Mouse (Mus musculus) hindbrain, embryonic 10.5 days (tissue): ENCODE data around the gene Slc22a22. TPM values are rescaled to one million over a fixed set of nuclear protein-coding genes. Genes with fewer than 3 reads are reported as not detected.

ENCODE experiments used
- DNase-seq: peaks from one replicate; pipeline ENCODE4 v3.0.0-alpha.2; 2017; ENCODE audit warnings: low spot score
- H3K27ac ChIP-seq: fragments of 300-500 bp; sonication (generic); 2 replicates; pipeline ENCODE4 v1.5.1; 2016; ENCODE audit warnings: mild to moderate bottlenecking, moderate library complexity
- H3K27me3 ChIP-seq: fragments of 300-500 bp; sonication (generic); 2 replicates; pipeline ENCODE4 v1.6.1; 2016; ENCODE audit warnings: mild to moderate bottlenecking; ENCODE audit not compliant: poor library complexity, insufficient read depth, severe bottlenecking
- H3K36me3 ChIP-seq: fragments of 300-500 bp; sonication (generic); 2 replicates; pipeline ENCODE4 v1.6.1; 2016; ENCODE audit warnings: mild to moderate bottlenecking, moderate library complexity
- H3K4me1 ChIP-seq: fragments of 300-500 bp; sonication (generic); replicated peaks from 2 replicates; pipeline ENCODE4 v1.6.1; 2016; ENCODE audit warnings: mild to moderate bottlenecking
- H3K4me3 ChIP-seq: fragments of 300-500 bp; sonication (generic); 2 replicates; pipeline ENCODE4 v1.5.1; 2016; ENCODE audit warnings: mild to moderate bottlenecking, moderate library complexity
- H3K9me3 ChIP-seq: fragments of 300-500 bp; sonication (generic); 2 replicates; pipeline ENCODE4 v1.6.1; 2016; ENCODE audit warnings: mild to moderate bottlenecking, moderate library complexity
- WGBS: fragments of 180-500 bp; shearing (Covaris S2); methylation state at CpG from one replicate; pipeline ENCODE4 v1.1.7; 2016; 5-methylcytosine and 5-hydroxymethylcytosine counted together
- polyA plus RNA-seq: library from polyadenylated mRNA; unstranded; fragments of >200 nt; fragmentation: Nextera tagmentation; extraction: Ambion mirVana; gene quantifications from 2 replicates; pipeline ENCODE4 v1.2.1, GENCODE M21; 2016

Gene Slc22a22
- polyA plus RNA-seq, 1 experiment from 2014 or later, result not detected

DNA sequence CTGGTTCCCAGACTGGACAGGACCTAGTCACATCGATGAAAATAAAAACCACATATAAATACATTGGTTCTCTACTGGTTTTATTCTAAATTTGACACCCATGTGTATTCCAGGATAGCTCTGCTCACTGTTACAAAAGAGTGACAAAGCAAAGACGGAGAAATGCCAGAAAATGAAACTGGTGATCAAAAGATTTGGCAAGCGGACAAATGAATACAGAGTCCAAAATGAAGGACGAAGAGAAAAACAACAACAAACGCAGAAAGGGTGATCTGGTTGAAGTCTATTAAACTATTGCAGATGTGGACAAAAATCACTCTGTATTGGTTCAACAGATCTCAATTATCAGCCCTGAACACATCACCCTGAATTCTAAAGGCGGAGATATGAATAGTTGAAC lies 12.4 kb downstream of the Slc22a22 start:
- H3K4me1 ChIP-seq, result no peaks in the 10 kb centered on the region
- DNase-seq, result no peak
- 88% methylated on average over 6 of the region's 6 CpGs for WGBS
- H3K9me3 ChIP-seq, result no peaks in the 10 kb centered on the region
- H3K27ac ChIP-seq, result no peak overlapping the region
- H3K4me3 ChIP-seq, result no peak overlapping the region
- H3K36me3 ChIP-seq, result no peaks in the 10 kb centered on the region
- H3K27me3 ChIP-seq, result no peaks in the 10 kb centered on the region

DNA sequence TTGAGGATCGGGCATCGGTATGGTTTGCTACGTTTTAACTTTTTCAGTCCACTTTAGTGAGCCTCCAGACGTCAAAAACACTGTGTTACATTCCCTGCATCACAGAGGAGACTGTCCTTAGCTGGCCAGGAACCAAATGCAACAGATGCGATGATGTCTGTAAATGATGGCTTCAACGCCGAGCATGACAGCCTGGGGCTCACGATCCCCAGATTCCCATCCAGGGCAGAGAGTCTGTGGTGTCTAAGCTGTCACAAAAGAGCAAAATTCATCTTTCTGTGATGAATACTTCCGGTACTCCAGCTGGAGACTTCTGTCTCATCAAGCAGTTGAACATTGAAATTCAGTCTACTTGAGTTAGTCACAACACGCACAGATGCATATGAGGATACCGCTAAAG lies 13.4 kb downstream of the Slc22a22 start:
- no peaks in the 10 kb centered on the region for H3K4me1 ChIP-seq
- 93% methylated on average over 11 of the region's 11 CpGs for WGBS
- H3K9me3 ChIP-seq, result no peaks in the 10 kb centered on the region
- no peak for DNase-seq
- no peaks in the 10 kb centered on the region for H3K27me3 ChIP-seq
- H3K4me3 ChIP-seq, result no peak overlapping the region
- H3K36me3 ChIP-seq, result no peaks in the 10 kb centered on the region
- no peak overlapping the region for H3K27ac ChIP-seq

DNA sequence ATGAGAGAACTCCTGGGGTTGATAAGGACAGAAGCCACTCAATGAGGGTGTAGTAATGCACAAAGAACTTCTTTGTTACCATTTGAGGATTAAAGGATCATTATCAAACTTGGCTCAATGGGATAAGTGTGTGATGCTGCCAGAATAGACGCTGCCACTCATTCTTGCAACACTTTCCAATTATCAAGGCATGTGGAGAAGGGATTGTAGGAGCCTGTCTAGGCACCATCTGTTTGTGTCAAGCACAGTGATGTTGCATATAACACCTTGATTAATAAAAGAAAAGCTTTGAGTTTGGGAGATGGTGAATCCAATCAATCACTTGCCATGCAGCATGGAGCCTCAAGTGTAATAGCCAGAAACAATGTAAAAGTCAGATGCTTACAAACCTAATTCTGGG lies 16.1 kb downstream of the Slc22a22 start:
- H3K9me3 ChIP-seq, result no peaks in the 10 kb centered on the region
- H3K27ac ChIP-seq, result no peak overlapping the region
- H3K27me3 ChIP-seq, result no peaks in the 10 kb centered on the region
- no peak for DNase-seq
- no peaks in the 10 kb centered on the region for H3K4me1 ChIP-seq
- H3K36me3 ChIP-seq, result no peaks in the 10 kb centered on the region
- 67% methylated on average over 1 of the region's 1 CpGs for WGBS
- H3K4me3 ChIP-seq, result no peak overlapping the region

DNA sequence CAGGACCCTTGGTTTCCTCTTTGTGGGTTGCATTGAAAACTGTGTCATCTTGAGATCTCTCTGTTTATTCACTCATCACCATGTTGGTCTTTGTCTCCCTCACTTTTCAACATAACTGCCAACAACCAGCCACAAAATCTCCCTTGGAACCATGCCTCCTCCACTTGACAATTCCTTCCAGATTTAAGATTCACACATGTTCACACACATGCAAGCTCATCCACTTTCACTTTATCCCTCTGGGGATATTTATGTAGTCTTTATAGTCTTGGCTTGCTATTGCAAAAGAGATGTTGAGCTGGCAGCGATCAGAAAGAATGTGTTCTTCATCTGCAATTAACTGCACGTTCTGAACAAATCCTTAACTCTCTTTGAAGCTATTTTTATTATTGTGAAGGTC lies 20.1 kb downstream of the Slc22a22 start:
- Histone ChIP-seq H3K4me1 (no peaks in the 10 kb centered on the region), H3K27me3 (no peaks in the 10 kb centered on the region), H3K9me3 (no peaks in the 10 kb centered on the region), H3K27ac (no peak overlapping the region), H3K4me3 (no peak overlapping the region), H3K36me3 (no peaks in the 10 kb centered on the region)
- 78% methylated on average over 2 of the region's 2 CpGs for WGBS
- no peak for DNase-seq

DNA sequence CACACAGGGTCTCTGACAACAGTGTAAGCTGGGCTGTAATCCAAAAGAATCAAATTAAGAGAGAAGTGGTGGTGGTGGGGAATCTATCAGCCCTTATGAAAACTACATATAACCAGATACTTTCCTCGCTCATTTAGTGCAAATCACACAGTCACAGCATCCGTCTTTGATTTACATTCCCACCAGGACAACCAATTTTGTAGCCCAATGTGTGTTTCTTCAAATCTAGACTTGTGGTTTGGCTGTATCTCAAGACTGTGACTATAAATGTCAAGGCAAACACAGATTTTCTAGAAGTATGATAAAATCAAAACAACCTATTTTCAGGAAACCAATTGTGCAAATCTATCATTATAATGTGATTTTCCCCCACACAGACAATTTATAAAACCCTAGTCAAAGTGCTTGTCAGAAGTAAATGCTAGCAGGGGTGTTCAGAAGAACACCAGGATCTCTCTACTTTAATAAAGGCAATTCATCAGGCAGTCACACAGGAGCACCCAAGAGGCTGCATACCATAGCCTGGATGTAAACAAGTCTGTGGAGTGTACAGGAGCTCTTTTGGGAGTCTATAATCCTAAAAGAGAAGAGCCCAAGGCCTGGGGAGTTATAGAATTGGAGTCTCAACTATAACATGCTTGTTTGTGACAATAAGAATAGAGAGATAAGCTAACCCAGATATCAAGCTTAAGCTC lies 42.6 kb downstream of the Slc22a22 start:
- no peak overlapping the region for H3K4me3 ChIP-seq
- no peak for DNase-seq
- H3K27ac ChIP-seq, result no peak overlapping the region
- H3K4me1 ChIP-seq, result no peaks in the 10 kb centered on the region
- 83% methylated on average over 2 of the region's 2 CpGs for WGBS
- no peaks in the 10 kb centered on the region for H3K9me3 ChIP-seq
- H3K27me3 ChIP-seq, result no peaks in the 10 kb centered on the region
- no peaks in the 10 kb centered on the region for H3K36me3 ChIP-seq

DNA sequence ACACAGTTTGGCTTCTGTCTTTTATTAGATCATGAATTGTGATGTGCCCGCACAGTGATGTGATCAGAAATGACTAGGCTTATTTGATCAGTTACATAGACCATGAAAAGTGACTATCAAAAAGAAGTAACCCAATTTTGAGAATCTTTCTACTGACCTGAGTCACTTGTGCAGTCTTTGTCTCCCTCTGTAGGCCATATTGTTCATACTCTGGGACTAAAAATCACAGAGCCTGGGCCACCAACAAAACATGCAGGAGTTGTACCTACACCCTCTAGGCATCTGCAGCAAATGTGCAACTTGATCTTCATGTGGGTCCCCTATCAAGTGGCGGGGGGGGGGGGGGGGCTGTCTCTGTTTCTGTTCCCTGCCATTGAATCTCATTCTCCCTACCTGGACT lies 68.9 kb downstream of the Slc22a22 start:
- WGBS, result 54% methylated on average over 2 of the region's 2 CpGs
- Histone ChIP-seq H3K4me1 (no peaks in the 10 kb centered on the region), H3K4me3 (no peak overlapping the region), H3K9me3 (no peaks in the 10 kb centered on the region), H3K27ac (no peak overlapping the region), H3K36me3 (no peaks in the 10 kb centered on the region), H3K27me3 (no peaks in the 10 kb centered on the region)
- DNase-seq, result peak; percentile 5

DNA sequence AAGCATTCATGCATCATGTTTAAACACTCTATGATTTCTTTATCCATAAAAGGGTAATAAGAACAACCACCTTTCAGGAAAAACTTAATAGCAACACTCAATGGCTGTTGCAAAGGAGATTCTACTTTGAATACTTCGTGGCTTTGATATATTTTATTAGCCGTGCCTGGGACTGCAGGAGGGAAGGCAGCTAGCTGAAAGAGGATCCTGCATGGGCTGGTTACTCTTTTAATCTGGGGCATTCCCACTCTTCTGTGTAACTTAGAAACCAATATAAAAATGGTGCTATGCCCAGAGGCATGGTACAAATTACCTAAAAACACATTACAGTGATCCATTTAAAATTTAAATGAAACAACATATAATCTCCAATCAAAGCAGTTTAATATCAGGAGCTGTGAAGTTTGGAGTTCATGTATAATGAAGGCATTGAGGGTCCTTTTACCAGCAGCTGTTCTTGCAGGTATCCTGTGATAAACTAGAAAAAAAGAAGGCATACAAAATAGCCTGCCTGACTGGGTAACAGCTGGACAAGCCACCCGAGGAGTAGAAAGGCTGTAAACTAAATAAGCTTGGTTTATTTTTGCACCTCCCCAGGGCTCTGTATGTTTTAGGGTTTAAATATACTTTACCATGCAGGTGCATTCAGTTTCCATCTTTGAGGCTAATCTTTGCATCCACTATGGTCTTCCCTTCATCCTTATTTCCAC lies 78.8 kb downstream of the Slc22a22 start:
- Histone ChIP-seq H3K27me3 (no peaks in the 10 kb centered on the region), H3K9me3 (no peaks in the 10 kb centered on the region), H3K4me3 (no peak overlapping the region), H3K27ac (no peak overlapping the region), H3K36me3 (no peaks in the 10 kb centered on the region), H3K4me1 (no peaks in the 10 kb centered on the region; the same call in 1 of the 2 replicates)
- WGBS, result 65% methylated on average over 3 of the region's 3 CpGs
- DNase-seq, result no peak

DNA sequence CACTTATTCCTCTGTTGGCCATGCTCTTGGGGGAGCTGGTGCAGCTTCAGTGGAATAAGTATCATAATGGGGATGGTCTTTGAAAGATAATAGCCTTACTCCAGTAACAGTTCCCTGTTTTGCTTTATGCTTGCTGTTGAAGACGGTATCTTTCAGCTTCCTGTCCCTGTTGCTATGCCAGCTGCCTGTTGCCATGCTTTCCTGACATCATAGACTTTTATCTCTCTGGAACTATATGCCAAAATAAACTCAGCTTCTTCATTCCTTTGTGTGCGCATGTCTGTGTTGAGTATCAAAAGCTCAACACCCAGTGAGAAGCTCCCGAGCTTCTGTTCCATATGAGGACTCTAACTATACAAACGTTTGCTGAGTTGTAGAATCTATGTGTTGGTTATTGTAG lies 83.4 kb downstream of the Slc22a22 start:
- Histone ChIP-seq H3K27me3 (no peaks in the 10 kb centered on the region), H3K9me3 (no peaks in the 10 kb centered on the region), H3K4me3 (no peak overlapping the region), H3K4me1 (no peaks in the 10 kb centered on the region; the same call in 1 of the 2 replicates), H3K36me3 (no peaks in the 10 kb centered on the region), H3K27ac (no peak overlapping the region)
- no peak for DNase-seq
- WGBS, result 88% methylated on average over 4 of the region's 4 CpGs

DNA sequence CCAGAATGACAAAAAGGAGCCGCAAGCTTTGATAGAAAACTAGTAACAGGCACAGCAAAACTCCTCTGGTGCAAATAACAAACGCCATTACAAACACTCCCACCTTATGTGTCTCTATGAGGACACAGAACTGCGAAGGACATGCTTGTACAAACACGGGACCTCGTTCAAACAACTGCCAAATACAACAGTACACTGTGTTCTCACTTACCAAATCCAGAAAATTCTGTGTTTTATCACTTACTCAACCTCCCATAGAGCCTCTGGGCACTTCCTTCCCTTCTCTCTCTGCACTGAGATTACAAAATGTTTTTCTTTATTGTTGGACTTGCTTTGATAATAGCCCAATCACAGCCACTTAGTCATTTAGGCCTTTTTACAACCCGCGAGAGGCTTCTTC lies 97.0 kb downstream of the Slc22a22 start:
- Histone ChIP-seq H3K27me3 (no peaks in the 10 kb centered on the region), H3K27ac (no peak overlapping the region), H3K36me3 (no peaks in the 10 kb centered on the region), H3K4me3 (no peak overlapping the region), H3K9me3 (no peaks in the 10 kb centered on the region), H3K4me1 (no peaks in the 10 kb centered on the region)
- DNase-seq, result no peak
- 89% methylated on average over 7 of the region's 7 CpGs for WGBS

DNA sequence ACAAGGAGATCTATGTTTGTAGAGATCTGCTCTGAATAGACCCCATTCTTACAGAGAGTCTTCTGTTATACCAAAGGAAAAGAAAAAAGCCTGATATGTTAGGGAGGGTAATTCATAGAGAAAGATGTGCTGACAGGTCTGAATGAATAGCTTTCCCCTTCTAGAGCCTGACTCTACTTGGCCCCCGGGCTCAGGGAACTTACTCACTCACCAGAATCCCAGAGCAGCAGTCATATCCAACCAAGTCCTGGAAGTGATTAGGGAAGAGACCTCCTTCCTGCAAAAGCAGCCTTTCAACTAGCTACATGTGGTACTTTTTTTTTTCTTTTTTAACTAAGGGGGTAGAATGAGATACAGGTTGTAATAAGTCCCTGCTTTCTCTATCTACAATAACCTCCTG lies 111.0 kb downstream of the Slc22a22 start:
- no peak overlapping the region for H3K27ac ChIP-seq
- no peaks in the 10 kb centered on the region for H3K4me1 ChIP-seq
- no peaks in the 10 kb centered on the region for H3K9me3 ChIP-seq
- DNase-seq, result no peak
- H3K36me3 ChIP-seq, result no peaks in the 10 kb centered on the region
- H3K27me3 ChIP-seq, result no peaks in the 10 kb centered on the region
- 49% methylated on average over 1 of the region's 1 CpGs for WGBS
- no peak overlapping the region for H3K4me3 ChIP-seq

DNA sequence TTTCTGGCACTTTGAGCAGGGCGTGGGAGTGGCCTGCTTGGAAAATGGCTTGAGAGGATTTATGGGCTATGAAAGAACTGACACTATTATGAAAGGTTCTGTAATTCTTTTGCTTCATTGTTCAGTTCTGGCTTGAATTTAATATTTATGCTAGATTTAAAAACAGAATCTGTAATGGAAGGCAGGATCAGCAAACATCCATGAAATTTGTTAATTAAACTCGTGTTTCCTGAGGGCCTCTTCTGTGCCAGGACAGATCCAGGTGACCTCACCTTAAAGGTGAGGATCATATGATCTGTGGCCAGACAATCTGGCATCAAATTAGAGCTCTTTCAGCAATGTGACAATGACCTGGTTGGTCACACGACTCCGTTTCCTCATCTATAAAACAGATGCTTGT lies 122.1 kb downstream of the Slc22a22 start:
- H3K4me3 ChIP-seq, result no peak overlapping the region
- H3K27me3 ChIP-seq, result no peaks in the 10 kb centered on the region
- no peak overlapping the region for H3K27ac ChIP-seq
- H3K9me3 ChIP-seq, result no peaks in the 10 kb centered on the region
- H3K36me3 ChIP-seq, result no peaks in the 10 kb centered on the region
- 89% methylated on average over 4 of the region's 4 CpGs for WGBS
- DNase-seq, result no peak
- H3K4me1 ChIP-seq, result no peaks in the 10 kb centered on the region

DNA sequence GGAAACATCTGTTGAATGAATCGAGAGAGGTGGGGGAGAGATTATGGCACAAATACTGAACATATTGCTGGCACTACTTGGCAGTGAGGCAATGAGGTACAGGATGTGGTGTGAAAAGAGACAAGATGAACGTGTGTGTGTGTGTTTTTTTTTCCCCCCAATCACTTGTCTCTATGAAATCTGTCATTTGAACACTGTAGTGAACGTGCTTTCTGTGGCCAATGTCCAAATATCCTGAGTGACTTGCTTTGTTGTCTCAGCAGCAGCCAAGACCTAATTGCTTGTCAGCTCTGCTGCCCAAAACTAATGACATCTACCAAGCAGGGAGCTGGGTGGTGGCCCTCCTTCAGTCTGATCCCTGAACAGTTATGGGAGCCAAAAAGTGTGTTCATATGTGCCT lies 136.9 kb downstream of the Slc22a22 start:
- Histone ChIP-seq H3K4me1 (no peaks in the 10 kb centered on the region), H3K9me3 (no peaks in the 10 kb centered on the region), H3K36me3 (no peaks in the 10 kb centered on the region), H3K27ac (no peak overlapping the region), H3K27me3 (no peaks in the 10 kb centered on the region), H3K4me3 (no peak overlapping the region)
- WGBS, result 77% methylated on average over 3 of the region's 3 CpGs
- no peak for DNase-seq

DNA sequence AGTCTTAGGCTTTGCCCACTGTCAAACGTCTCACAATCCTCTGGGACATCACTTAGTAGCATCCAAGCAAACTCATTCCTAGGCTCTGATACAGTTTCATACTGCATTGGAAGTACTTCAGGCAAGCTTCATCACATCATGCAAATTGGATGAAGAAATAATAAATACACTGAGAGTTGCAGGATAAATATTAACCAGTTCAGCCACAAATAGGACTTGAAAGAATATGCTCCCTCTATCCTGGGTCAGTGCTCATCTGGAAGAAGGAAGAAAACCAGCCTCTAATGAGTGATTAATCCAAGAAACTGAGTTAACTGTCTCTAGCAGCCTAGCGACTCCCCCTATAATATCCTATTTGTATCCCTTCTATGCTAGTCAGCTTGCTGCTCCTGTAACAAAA lies 146.1 kb downstream of the Slc22a22 start:
- 81% methylated on average over 2 of the region's 2 CpGs for WGBS

More for the DNA sequence above, 146.1 kb downstream of the Slc22a22 start:
- Histone ChIP-seq H3K27me3 (no peaks in the 10 kb centered on the region), H3K27ac (no peak overlapping the region), H3K4me3 (no peak overlapping the region), H3K9me3 (no peaks in the 10 kb centered on the region), H3K36me3 (no peaks in the 10 kb centered on the region), H3K4me1 (no peaks in the 10 kb centered on the region)
- no peak for DNase-seq
